Mouse (Mus musculus) yolk sac, embryonic 10.5 days (tissue): ENCODE measurements around the gene Lpgat1.

Source experiments
- DNase-seq: peaks from one replicate; pipeline ENCODE4 v3.0.0-alpha.2; 2017; ENCODE audit warnings: low spot score

Lpgat1 gene

DNA sequence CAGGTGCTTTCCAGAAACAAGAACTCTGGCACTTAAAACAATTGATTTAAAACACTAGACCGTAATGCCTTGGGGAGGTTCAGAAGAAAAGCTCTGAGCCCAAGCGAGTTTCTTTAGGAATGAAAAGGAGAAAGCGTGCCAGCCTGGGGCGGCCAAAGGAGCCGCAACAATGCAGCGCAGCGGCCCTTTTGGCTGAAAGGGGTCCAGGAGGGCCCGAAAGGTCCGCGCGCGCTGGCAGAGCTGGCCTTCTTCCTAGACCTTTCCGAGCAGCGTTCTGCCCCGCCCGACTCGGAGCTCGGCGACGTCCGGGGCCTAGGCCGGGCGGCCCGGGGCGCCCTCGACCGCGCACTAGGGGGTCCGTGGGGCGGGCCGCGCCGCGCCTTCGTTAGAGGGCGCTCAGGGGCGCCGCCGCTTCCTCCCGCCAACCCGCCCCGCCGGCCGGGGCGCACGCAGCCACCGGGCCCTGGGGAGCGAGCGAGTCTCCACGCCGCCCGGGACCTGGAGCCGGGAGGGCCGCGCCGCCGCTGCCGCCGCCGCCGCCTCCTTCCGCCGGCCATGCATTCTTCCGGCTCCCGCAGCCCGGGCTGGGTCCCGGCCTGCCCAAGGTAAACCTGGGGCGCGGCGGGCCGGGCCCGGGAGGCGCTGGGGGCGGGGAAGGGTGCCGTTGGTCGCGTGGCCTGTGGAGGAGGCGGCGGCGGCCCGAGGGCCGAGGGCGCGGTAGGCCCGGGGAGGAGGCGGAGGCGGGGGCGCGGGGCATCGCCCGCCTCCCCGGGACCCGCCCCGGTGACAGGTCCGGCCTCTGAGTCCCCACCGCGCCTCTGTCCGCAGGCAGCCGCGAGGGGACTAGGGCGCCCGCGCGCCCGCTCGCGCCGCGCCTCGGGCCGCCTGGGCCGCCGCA, at the start of gene Lpgat1:
Gene Lpgat1 (plus strand): TSS at position 234 of the 898 bp plus-strand sequence.
- peak; percentile 88 for DNase-seq

DNA sequence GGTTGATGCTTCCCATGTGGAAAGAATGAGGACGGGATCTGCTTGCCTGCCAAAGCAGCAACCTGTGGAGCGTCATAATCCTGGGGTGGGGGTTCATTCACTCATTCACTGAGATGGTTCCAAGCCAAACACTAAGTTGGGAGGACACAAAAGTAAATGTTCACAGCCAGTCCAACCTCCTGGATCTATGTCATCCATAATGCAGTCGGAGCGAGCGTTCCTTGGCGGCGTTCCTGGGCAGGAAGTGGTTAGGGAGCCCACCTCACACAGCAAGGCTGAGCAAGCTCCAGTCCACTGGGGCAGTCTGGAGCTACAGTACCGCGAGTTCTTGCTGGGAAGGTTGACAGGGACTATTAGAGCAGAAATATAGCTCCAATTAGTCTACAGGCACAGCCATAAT, 49.6 kb upstream of the Lpgat1 start:
- DNase-seq = no peak

DNA sequence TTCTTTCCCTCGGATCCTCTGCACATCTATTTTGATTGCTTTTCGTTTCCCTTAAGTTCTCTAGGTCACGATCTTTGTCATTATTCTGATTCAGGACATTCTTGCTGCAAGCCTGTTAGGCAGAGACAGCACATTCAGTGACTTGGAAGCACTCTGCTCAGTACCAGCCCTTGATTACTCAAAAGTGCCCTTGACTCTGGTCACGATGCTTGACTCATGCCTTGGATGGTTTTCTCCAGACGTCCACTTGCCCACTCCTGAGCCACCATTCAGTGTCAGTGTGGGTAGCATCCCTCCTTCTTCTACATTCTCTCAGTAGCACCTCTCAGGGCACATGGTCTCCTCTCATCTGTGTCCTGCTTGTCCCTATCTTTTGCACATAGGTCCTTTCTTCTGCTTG, 43.6 kb upstream of the Lpgat1 start:
- no peak for DNase-seq

DNA sequence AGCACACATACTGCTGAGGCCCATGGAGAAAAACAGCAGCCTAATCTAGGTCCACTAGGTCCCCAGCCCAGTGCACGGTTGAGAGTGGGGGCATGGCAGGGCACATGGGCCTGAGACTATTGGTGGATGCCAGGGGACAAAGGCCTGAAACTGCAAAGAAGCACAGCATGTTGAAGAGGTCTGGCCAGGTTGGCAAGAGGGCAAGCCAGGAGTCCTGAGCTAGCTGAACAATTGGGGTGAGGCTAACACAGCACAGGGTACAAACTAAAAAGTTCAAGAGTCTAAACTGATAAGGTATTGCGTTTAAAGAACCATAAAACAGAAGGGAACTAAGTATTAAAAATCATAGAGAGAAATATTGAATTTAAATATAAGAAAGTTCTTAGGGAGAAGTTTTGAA, 36.0 kb upstream of the Lpgat1 start:
- DNase-seq = no peak

DNA sequence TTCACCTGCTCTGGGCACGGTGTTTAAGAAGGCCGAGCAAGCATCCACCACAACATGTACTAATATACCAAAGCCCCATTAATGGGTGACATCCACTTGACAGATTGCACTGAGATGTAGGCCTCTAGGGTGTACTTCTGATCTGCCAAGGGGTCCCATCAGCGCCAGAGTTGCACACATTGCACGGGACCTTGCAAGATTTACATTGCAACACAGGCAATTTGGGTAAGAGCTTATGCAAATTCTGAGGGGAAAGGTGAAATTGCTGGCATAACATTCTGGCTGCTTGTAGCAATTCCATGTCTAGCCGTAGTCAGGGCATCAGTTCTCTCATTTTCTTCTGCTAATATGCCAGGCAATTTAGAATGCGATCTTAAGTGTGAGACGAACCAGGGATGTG, 30.1 kb upstream of the Lpgat1 start:
- no peak for DNase-seq

DNA sequence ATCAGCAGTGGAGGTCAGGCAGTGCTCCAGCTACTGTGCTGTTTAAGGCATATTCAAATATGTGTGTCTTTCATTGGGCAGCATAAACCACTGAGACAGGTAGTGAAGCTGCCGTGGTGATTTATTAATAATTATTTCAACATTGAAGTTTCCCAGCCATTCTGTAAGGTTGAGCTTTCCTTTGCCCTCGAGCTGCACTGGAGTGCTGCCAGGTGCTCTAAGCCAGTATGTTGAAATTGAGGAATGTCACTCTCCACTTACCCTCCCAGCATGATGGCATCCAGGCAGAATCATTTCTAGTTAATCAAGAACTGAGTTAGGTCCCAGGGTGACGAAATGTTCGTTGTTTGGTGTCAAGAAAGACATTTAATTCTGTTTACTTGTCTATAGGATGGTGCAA, 24.4 kb upstream of the Lpgat1 start:
- DNase-seq = no peak

DNA sequence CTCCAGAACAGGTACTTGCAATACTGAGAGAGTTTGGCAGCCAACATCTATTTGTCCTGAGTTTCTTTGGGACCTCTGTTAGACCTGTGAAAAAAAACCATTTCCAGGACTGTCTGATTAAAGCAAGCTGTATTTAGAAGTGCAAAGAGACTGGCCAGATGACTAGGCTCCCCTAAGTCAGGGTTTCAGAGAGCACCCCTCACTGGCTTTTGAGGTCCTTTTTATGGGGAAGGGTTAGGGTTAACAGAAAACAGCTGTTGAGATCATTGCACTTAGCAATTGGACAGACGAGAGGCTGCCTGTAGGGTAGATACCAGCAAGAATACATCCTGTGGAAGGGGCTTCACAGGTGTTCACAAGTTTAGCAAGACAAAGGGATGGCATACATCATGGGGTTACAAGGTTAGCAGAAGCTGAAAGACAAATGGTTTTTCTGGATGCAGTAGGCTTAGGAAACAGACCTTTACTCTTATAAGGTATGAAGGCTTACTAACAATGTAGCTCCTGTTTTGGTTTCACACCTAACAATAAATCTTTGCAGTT, 19.3 kb upstream of the Lpgat1 start:
- DNase-seq = no peak

DNA sequence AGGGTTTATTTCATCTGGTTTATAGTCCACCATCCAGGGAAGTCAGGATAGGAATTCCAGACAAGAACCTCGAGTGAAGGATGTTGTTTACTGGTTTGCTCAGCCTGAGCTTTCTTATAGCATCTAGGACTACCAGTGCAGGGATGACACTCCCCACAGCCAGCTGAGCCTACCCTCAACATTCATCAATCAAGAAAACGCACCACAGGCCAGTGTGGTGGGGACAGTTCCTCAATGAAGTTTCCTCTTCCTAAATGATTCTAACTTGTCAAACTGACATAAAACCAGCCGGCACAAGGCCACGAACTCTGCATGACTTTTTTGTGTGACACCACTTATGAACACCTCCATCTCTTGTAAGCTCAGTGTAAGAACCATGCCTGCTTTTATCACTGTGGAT, 13.1 kb upstream of the Lpgat1 start:
- no peak for DNase-seq

DNA sequence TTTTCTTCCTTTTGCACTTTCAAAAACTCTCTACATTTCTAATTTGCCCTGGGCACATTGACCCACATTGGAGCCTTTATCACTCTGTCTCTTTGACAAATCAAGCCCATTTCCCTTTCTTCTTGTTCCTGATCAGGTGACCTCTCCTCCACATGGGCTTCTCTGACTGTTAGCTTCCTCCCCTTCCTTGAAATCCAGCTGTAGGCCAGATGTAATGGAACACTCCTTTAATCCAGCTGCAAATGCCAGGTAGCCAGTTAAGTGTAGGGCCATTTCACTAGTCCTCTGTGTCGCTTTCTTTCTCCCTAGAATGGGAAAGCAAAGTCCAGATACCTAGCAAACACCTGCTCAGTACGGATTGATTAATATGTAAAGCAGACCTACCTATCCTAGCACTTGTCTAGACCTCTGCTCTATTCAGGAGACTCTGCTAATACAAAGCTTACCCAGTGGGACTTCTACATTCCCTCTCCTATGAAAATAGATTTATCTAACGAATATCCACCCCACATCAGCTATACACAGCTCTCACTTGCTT, 11.0 kb upstream of the Lpgat1 start:
- DNase-seq = peak; percentile 31

DNA sequence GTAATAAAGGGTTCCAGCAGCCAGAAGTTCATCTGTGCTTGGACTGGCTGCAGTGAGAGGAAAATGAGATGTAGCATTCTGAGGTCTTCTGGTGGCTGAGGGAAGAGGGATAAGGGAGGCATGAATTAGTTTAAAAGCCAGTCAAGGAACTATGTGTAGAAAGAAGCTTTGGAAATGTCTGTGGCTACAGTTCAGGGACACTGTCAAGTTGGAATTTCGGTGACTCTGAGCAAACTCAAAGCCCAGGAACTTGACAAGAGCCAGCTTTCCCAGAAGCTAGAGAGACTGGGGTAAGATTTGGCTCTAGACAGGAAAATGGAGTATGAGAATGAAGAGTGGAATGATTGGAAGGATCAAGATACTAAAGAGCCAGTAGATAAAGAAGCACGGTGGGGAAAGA, 7.8 kb upstream of the Lpgat1 start:
- DNase-seq = no peak

DNA sequence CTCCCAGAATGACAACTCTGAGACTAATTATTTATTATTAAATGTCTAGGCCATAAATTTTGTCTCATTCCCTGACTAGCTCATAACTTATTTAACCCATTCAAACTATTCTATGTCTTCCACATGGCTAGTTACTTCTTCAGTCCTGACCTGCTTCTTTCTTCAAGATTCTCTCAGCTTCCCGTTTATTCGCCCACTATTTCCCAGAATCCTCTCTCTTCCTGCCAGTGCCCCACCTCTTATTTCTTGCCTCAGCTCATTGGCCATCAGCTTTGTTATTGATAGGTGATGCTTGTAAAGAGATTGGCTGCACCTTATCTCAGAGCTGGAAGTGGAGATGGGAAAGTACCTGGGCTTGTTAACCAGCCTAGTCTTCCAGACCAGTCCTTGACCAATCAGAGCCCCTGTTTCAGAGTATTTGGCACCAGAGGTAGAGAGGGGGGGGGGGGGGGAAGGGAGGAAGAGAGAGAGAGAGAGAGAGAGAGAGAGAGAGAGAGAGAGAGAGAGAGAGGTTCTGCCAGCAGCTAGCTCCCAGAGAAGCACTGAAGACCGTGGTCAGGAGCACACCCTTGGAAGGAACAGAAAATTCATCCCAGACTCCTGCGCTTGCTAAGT, 5.3 kb upstream of the Lpgat1 start:
- no peak for DNase-seq

DNA sequence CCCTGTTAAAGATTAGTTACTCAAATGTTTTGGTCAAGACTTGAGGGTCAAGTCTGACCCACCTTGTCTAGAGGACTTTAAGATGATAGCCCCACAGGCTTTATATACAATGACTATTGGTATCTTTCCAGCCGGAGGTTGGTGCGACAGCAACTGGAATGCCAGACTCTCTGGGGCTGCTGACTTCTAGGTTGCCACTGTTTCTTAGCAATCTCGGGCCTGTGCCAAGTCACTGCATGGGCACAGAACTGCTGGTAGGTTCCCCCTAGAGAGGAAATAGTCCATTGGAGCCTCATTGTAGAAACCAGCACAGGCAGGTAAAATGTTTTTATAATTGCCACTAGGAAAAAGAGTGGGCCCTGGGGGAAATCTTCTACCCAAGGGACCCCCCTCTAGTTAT, 3.8 kb upstream of the Lpgat1 start:
- DNase-seq = no peak

DNA sequence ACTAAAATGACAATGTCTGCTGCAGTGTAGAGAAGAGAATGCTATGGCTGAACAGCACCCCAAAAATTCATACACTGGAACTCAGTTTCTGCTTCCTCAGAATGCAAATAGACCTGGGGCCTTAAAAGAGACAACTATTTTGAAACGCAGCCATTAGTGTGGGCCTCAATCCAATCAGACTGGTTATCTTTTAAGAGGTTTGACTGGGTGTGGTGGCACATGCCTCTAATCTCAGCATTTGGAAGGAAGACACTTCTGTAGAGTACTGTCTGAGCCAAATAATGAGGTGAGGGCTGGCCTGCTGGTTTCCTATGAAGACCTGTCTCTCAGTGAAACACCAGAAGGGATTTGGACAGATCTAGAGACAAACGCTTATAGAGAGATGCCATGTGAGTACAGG, 2.5 kb upstream of the Lpgat1 start:
- DNase-seq = no peak

DNA sequence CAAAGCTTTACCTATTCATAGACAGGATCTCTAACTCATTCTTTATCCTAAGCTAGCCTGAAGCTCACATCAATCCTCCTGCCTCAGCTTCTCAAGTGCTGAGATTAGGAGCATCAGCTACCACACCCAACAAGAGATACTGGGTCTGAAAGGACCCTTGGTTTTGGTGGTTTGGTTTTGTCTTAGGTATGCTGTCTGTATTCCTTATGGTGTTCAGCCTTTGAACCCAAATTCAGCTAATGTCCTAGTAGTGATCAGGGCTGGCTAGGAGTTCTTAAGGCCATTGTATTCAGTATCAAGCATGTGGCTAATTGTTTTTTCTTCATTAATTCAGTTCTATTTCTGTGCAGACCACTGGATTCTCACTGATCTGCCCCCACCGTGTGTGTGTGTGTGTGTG, 493 bp upstream of the Lpgat1 start:
- DNase-seq = no peak

DNA sequence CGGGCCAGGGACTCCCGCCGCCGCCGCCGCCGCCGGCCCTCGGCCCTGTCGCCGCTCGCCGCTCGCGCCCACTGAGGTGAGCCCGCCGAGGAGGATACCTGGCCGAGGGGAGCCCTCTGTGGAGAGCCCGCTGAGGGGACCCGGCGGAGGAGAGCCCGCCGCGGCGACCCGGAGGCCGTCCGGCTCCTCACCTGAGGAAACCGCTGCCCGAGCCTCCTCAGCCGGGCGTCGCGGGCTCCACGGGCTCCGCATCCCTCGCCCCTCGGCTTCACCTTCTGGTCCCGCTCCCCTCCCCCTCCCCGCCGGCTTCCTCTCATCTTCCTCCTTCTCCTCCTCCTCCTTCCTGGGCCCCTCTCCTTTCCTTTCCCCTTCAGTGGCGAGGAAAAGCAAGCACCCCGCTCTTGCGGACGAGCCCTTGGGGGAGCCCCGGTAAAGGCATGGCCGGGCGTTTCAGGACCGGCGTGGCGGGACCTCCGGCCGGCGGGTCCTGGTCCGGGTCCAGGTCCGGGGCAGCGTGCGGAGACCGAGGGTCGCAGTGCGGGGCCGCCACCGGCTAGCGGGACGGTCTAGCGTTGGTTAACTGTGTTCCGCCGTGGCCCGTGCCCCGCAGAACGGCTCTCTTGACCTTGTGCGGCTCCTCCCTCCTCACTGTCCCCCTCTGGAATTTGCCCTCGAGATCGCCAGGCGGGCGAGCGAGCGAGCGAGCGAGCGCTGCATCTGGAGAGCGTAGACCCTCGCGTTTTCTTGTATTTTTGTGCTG, 1.1 kb downstream of the Lpgat1 start:
- peak; percentile 81 for DNase-seq

DNA sequence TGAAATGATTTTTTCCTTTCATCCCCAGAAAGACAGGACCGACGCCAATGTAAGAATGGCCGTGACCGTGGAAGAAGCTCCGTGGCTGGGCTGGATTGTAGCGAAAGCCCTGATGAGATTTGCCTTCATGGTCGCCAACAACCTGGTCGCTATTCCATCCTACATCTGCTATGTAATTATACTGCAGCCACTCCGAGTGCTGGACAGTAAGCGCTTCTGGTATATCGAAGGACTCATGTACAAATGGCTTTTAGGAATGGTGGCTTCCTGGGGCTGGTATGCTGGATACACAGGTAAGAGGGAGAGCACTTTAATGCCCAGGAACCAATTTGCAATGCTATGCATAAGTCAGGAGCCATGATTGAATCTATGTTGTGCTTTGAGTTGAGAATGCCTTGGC, 1.7 kb downstream of the Lpgat1 start:
- no peak for DNase-seq

DNA sequence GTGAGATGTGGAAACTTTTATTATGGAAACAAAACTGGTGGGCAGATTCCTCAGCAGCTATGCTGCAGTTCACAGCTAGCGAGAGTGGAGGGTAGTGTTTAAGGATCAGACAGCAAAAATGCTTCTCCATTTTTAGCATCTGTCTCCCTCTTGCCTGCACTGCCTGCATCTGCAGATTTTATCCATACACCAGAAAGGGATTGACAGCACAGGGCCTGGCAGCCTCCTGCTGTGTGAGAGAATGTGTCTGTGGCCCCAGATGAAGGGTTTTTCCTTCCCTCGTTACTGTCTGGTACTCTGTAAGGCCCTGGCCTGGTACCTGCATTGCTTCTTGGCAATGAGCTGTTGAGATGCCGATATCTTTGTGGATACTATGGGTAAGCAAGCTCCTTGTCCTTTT, 2.8 kb downstream of the Lpgat1 start:
- DNase-seq = no peak

DNA sequence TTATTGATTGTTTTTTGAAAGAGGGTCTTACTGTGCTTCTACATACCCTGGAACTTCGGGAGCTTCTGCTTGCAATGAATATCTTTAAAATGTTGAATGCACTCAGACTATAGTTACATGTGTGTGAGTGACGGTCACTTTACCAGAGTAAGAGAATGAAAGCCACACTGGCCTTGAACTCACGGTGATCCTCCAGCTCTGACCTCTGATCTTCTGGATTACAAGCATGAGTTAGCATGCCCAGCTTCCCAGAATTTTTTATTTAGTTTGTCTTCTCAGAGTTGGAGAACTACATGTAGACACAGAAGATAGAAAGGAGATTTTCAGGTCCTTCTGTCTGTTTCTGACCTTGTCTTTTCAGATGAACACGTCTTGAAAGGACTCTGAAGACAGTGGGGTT, 5.1 kb downstream of the Lpgat1 start:
- DNase-seq = no peak

DNA sequence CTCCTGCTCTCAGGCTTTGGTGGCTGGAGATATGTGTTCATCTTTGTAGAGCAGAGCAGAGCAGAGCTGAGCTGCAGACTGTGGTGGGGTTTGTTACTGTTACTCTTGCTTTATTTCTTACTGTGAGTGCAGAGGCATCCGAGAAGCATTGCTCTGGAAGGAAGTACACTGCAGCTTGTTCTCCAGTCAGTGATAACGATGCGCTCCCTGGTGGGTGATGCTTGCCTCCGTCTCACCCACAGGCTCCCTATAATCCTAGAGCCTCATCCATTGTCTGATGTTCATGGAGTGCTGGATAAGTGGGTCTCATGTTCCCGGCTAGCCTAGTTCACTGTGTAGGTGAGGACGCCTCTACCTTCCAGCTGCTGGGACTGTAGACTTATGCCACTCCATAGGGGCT, 6.0 kb downstream of the Lpgat1 start:
- no peak for DNase-seq

DNA sequence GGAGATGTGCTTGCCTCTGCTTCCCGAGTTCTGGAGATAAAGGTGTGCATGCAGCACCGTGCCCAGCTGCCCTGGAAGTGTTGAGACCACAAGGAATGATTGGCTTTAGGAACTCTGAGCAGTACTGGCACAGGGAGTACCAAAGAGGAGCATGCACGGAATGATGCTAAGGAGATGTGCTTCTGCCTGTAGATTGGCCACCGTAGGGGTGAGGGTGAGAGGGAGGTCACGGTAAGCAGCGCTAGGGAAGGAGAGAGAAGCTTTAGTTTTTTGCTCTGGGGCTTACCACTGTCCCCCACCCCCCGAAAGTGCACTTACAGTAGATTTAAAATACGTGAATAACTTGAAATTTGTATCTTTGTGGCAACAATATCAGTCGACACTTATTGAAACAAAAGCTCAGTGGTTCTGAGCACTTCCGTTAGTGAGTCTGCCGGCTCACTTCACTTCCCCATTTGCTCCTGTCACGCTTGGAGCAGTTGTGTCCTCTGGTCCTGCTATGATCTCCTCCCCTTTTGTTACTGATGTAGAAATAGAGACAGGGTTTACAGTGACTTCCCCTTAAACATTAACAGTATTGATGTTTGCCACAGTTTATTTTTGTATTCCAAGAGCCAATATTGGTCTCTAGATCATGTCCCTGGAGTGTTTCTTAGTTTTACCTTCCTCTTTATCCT, 6.9 kb downstream of the Lpgat1 start:
- DNase-seq = no peak

DNA sequence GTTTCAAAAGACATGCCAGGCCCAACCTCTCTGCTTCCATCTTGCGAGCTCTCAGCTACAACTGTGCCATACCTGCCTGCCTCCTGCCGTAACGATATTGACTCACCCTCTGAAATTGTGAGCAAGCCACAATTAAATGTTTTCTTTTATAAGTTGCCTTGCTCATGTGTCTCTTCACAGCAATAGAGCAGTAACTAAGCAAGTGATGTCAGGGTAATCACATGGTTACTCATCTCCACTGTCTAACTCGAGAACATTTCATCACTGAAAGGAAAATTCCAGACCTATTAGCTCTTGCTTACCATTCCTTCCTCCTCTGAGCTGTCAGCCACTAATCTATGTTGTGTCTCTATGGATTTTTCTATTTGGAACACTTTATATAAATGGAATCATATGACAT, 15.0 kb downstream of the Lpgat1 start:
- no peak for DNase-seq

DNA sequence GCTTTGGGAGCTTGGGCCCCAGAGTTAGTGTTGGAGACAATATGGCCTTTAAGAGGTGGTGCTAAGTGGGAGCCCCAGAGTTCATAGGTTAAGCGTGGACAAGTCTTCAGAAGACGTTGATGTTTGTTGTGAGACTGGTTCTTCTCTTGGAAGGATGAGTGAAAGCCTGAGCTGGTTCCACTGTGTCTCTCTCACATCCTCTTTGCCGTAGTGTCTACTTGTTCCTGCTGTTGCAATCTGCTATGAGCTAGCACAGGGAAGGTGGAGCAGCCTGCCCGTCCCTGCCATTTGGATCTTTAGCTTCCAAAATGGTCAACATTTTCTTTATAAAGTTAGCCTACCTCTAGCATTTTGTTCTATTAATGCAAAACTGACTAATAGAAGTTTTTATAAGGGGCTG, 16.2 kb downstream of the Lpgat1 start:
- no peak for DNase-seq
